Mouse (Mus musculus) hindbrain, postnatal 0 days (tissue): Measurements from ENCODE around the gene 1190005I06Rik. TPM values are rescaled to one million over a fixed set of nuclear protein-coding genes. Genes with fewer than 3 reads are reported as not detected.
"Not testable (repeated sequence)": the region's sequence is repeated elsewhere in the genome, so short reads cannot be mapped to it uniquely, and the experiment has no call there.

Source experiments
- ATAC-seq: fragments of 200-750 bp; cut with Nextera tagmentation; 2 replicates; pipeline ENCODE4 v1.8.0; 2017; ENCODE audit warnings: mild to moderate bottlenecking, moderate TSS enrichment, moderate library complexity
- DNase-seq: peaks from one replicate; pipeline ENCODE4 v3.0.0-alpha.2; 2015; ENCODE audit warnings: low spot score
- H3K27ac ChIP-seq: fragments of 300-500 bp; sonication (generic); 2 replicates; pipeline ENCODE4 v1.5.1; 2014; ENCODE audit warnings: mild to moderate bottlenecking
- H3K27me3 ChIP-seq: fragments of 300-500 bp; sonication (generic); 2 replicates; pipeline ENCODE4 v1.6.1; 2014; ENCODE audit warnings: low read length, mixed read lengths; ENCODE audit not compliant: insufficient read depth
- H3K36me3 ChIP-seq: fragments of 300-500 bp; sonication (generic); 2 replicates; pipeline ENCODE4 v1.6.1; 2014; ENCODE audit warnings: low read length, mixed read lengths; ENCODE audit not compliant: insufficient read depth
- H3K4me1 ChIP-seq: fragments of 300-500 bp; sonication (generic); 2 replicates; pipeline ENCODE4 v1.6.1; 2014; ENCODE audit warnings: antibody characterized with exemption, low read length, mixed read lengths; ENCODE audit not compliant: insufficient read depth
- H3K4me2 ChIP-seq: fragments of 300-500 bp; sonication (generic); 2 replicates; pipeline ENCODE4 v1.6.1; 2014; ENCODE audit warnings: low read depth, mild to moderate bottlenecking, low read length, moderate library complexity, mixed read lengths
- H3K4me3 ChIP-seq: fragments of 300-500 bp; sonication (generic); 2 replicates; pipeline ENCODE4 v1.5.1; 2014; ENCODE audit warnings: low read length
- H3K9ac ChIP-seq: fragments of 300-500 bp; sonication (generic); replicated peaks from 2 replicates; pipeline ENCODE4 v1.6.1; 2014; ENCODE audit warnings: mild to moderate bottlenecking, low read length, moderate library complexity, mixed read lengths
- H3K9me3 ChIP-seq: fragments of 300-500 bp; sonication (generic); 2 replicates; pipeline ENCODE4 v1.6.1; 2016; ENCODE audit warnings: low read length, mixed read lengths
- CTCF ChIP-seq: IDR thresholded peaks from 2 replicates; pipeline ENCODE4 v1.5.1; 2016; ENCODE audit warnings: antibody characterized with exemption, control low read depth, low read depth
- WGBS: fragments of 180-500 bp; shearing (Covaris S2); extraction: QIAGEN DNeasy Blood & Tissue Kit; methylation state at CpG from one replicate; pipeline ENCODE4 v1.1.7; 2014; 5-methylcytosine and 5-hydroxymethylcytosine counted together
- polyA plus RNA-seq: library from polyadenylated mRNA; unstranded; fragments of >200 nt; fragmentation: Nextera tagmentation; extraction: Ambion mirVana; gene quantifications from 2 replicates; pipeline ENCODE4 v1.2.1, GENCODE M21; 2015
- total RNA-seq: library from RNA; depleted of rRNA; stranded (reverse); fragments of >200 nt; gene quantifications from 2 replicates; pipeline ENCODE4 v1.2.3, GENCODE M21; 2014

The 1190005I06Rik gene
- total and polyA plus RNA-seq, 2 experiments from 2014 or later = 20.6 to 26.5 TPM

- WGBS = 59% methylated on average over 7 of the region's 7 CpGs
- H3K9ac ChIP-seq, H3K4me3 ChIP-seq, H3K27ac ChIP-seq, ATAC-seq, H3K27me3 ChIP-seq, H3K4me2 ChIP-seq, H3K36me3 ChIP-seq, H3K4me1 ChIP-seq, H3K9me3 ChIP-seq: not testable (repeated sequence)
- DNase-seq = peak; percentile 73
- TF ChIP-seq CTCF = peak; percentile 70
These were observed 33.0 kb upstream of the 1190005I06Rik start for GRCm38 (mm10) chr8:120680405-120680804.

- WGBS = 76% methylated on average over 11 of the region's 11 CpGs
- ATAC-seq (no peak), DNase-seq (no peak)
- Histone ChIP-seq H3K4me2 (no peak overlapping the region), H3K9ac (no peak overlapping the region), H3K27ac (no peak overlapping the region), H3K9me3 (no peaks in the 10 kb centered on the region), H3K36me3 (no peaks in the 10 kb centered on the region), H3K4me1 (no peaks in the 10 kb centered on the region), H3K4me3 (no peak overlapping the region), H3K27me3 (no peaks in the 10 kb centered on the region)
- no peak for TF ChIP-seq CTCF
These were observed 32.4 kb upstream of the 1190005I06Rik start for GRCm38 (mm10) chr8:120679629-120680387.

GRCm38 (mm10) chr8:120678447-120678846 is 31.0 kb upstream of the 1190005I06Rik start:
- H3K36me3 ChIP-seq = peaks cover 7% of the 10 kb centered on the region
- ATAC-seq (peak; percentile 62; the same call in 1 of the 2 replicates), DNase-seq (peak; percentile 95)
- no peak overlapping the region for H3K4me2 ChIP-seq
- no peak overlapping the region for H3K4me3 ChIP-seq
- no peaks in the 10 kb centered on the region for H3K4me1 ChIP-seq
- TF ChIP-seq CTCF = peak; percentile 97
- WGBS = 15% methylated on average over 10 of the region's 10 CpGs
- no peak overlapping the region for H3K9ac ChIP-seq
- no peaks in the 10 kb centered on the region for H3K9me3 ChIP-seq
- H3K27me3 ChIP-seq = no peaks in the 10 kb centered on the region
- H3K27ac ChIP-seq = no peak overlapping the region

- peak; percentile 66 for TF ChIP-seq CTCF
- Histone ChIP-seq H3K4me3 (no peak overlapping the region), H3K27me3 (no peaks in the 10 kb centered on the region), H3K4me2 (no peak overlapping the region), H3K27ac (no peak overlapping the region), H3K9ac (no peak overlapping the region), H3K36me3 (peaks cover 31% of the 10 kb centered on the region), H3K4me1 (no peaks in the 10 kb centered on the region), H3K9me3 (no peaks in the 10 kb centered on the region)
- WGBS = 70% methylated on average over 8 of the region's 8 CpGs
- ATAC-seq (no peak), DNase-seq (peak; percentile 20)
These were observed 28.3 kb upstream of the 1190005I06Rik start for GRCm38 (mm10) chr8:120675718-120676117.

GRCm38 (mm10) chr8:120673298-120673697 is 25.9 kb upstream of the 1190005I06Rik start:
- Histone ChIP-seq H3K36me3 (peaks cover 35% of the 10 kb centered on the region), H3K9ac (no peak overlapping the region), H3K4me2 (no peak overlapping the region), H3K9me3 (no peaks in the 10 kb centered on the region), H3K4me1 (no peaks in the 10 kb centered on the region), H3K4me3 (no peak overlapping the region), H3K27me3 (no peaks in the 10 kb centered on the region), H3K27ac (no peak overlapping the region)
- ATAC-seq (no peak), DNase-seq (no peak)
- TF ChIP-seq CTCF = no peak
- WGBS = 92% methylated on average over 7 of the region's 7 CpGs

- no peak overlapping the region for H3K4me2 ChIP-seq
- no peak overlapping the region for H3K9ac ChIP-seq
- ATAC-seq = no peak
- peaks cover 35% of the 10 kb centered on the region for H3K36me3 ChIP-seq
- DNase-seq = no peak
- H3K4me3 ChIP-seq = no peak overlapping the region
- no peaks in the 10 kb centered on the region for H3K9me3 ChIP-seq
- H3K27me3 ChIP-seq = no peaks in the 10 kb centered on the region
- 88% methylated on average over 16 of the region's 16 CpGs for WGBS
- no peak for TF ChIP-seq CTCF
- no peak overlapping the region for H3K27ac ChIP-seq
- no peaks in the 10 kb centered on the region for H3K4me1 ChIP-seq
These were observed 25.3 kb upstream of the 1190005I06Rik start for GRCm38 (mm10) chr8:120672626-120673229.

GRCm38 (mm10) chr8:120671775-120672174 is 24.3 kb upstream of the 1190005I06Rik start:
- no peak for DNase-seq
- H3K27ac ChIP-seq = no peak overlapping the region
- no peak overlapping the region for H3K4me2 ChIP-seq
- no peaks in the 10 kb centered on the region for H3K27me3 ChIP-seq
- peaks cover 35% of the 10 kb centered on the region for H3K36me3 ChIP-seq
- H3K4me1 ChIP-seq = peaks cover 3% of the 10 kb centered on the region
- no peaks in the 10 kb centered on the region for H3K9me3 ChIP-seq
- H3K4me3 ChIP-seq = no peak overlapping the region
- WGBS = 47% methylated on average over 6 of the region's 6 CpGs
- ATAC-seq = no peak
- no peak for TF ChIP-seq CTCF
- no peak overlapping the region for H3K9ac ChIP-seq
